Mouse (Mus musculus): ENCODE results near the gene Cd4.
A peak's percentile ranks its signal among the peaks of the same experiment; 100 is the strongest.

Gene Cd4

GRCm38 (mm10) chr6:124885956-124886381 lies 2.1 kb downstream of the Cd4 start:
- no peak for DNase-seq (ENCODE audit: low spot score)

- DNase-seq (ENCODE audit: low spot score) = no peak
Measured at GRCm38 (mm10) chr6:124884714-124885500, 3.1 kb downstream of the Cd4 start.

GRCm38 (mm10) chr6:124883351-124883750 lies 4.7 kb downstream of the Cd4 start:
- no peak for DNase-seq (ENCODE audit: low spot score)

- DNase-seq (ENCODE audit: low spot score) = no peak
Measured at GRCm38 (mm10) chr6:124881821-124882220, 6.2 kb downstream of the Cd4 start.

GRCm38 (mm10) chr6:124879390-124879789 lies 8.6 kb downstream of the Cd4 start:
- no peak for DNase-seq (ENCODE audit: low spot score)

- DNase-seq (ENCODE audit: low spot score) = no peak
Measured at GRCm38 (mm10) chr6:124874348-124874747, 13.7 kb downstream of the Cd4 start.

GRCm38 (mm10) chr6:124866560-124866959 lies 21.5 kb downstream of the Cd4 start:
- DNase-seq (ENCODE audit: low spot score) = no peak

GRCm38 (mm10) chr6:124865766-124866362 lies 22.2 kb downstream of the Cd4 start:
- no peak for DNase-seq (ENCODE audit: low spot score)

- DNase-seq (ENCODE audit: low spot score) = peak; percentile 74
Measured at GRCm38 (mm10) chr6:124863658-124864298, 24.2 kb downstream of the Cd4 start, which contains the start of gene Gpr162. Gene Gpr162 (minus strand): TSS chr6:124863983.

GRCm38 (mm10) chr6:124863125-124863657 lies 24.8 kb downstream of the Cd4 start:
- peak; percentile 60 for DNase-seq (ENCODE audit: low spot score)

GRCm38 (mm10) chr6:124862406-124863124 lies 25.5 kb downstream of the Cd4 start:
- DNase-seq (ENCODE audit: low spot score) = no peak

- no peak for DNase-seq (ENCODE audit: low spot score)
Measured at GRCm38 (mm10) chr6:124861802-124862201, 26.2 kb downstream of the Cd4 start.

- DNase-seq (ENCODE audit: low spot score) = no peak
Measured at GRCm38 (mm10) chr6:124861266-124861665, 26.8 kb downstream of the Cd4 start.

- no peak for DNase-seq (ENCODE audit: low spot score)
Measured at GRCm38 (mm10) chr6:124860511-124860910, 27.5 kb downstream of the Cd4 start.

GRCm38 (mm10) chr6:124859725-124860124 lies 28.3 kb downstream of the Cd4 start:
- peak; percentile 90 for DNase-seq (ENCODE audit: low spot score)

- DNase-seq (ENCODE audit: low spot score) = no peak
Measured at GRCm38 (mm10) chr6:124858561-124859318, 29.3 kb downstream of the Cd4 start.

- no peak for DNase-seq (ENCODE audit: low spot score)
Measured at GRCm38 (mm10) chr6:124857840-124858530, 30.0 kb downstream of the Cd4 start.

GRCm38 (mm10) chr6:124856916-124857839 lies 30.8 kb downstream of the Cd4 start, which contains the start of gene P3h3:
Gene P3h3 (minus strand): TSS chr6:124857752.
- peak; percentile 91 for DNase-seq (ENCODE audit: low spot score)

- DNase-seq (ENCODE audit: low spot score) = peak; percentile 82
Measured at GRCm38 (mm10) chr6:124856321-124856720, 31.7 kb downstream of the Cd4 start.
